Mouse (Mus musculus) olfactory bulb, adult 2 months (tissue): Measurements from ENCODE around the gene Rabgap1l. TPM values are rescaled to one million over a fixed set of nuclear protein-coding genes. Genes with fewer than 3 reads are reported as not detected.

Experiments used
- H3K27ac ChIP-seq: fragments of 200-500 bp; 2 replicates; pipeline ENCODE4 v1.5.1; 2012; ENCODE audit warnings: low read depth, low read length; ENCODE audit not compliant: insufficient read depth
- H3K4me1 ChIP-seq: fragments of 200-500 bp; 2 replicates; pipeline ENCODE4 v1.6.1; 2012; ENCODE audit warnings: low read length; ENCODE audit not compliant: control insufficient read depth, insufficient read depth
- H3K4me3 ChIP-seq: fragments of 200-500 bp; 2 replicates; pipeline ENCODE4 v1.5.1; 2012; ENCODE audit warnings: mild to moderate bottlenecking, low read depth, low read length, moderate library complexity; ENCODE audit not compliant: insufficient read depth
- CTCF ChIP-seq: fragments of 200-500 bp; IDR thresholded peaks from 2 replicates; pipeline ENCODE4 v1.5.1; 2012; ENCODE audit warnings: low read depth, mild to moderate bottlenecking, low read length, moderate library complexity; ENCODE audit not compliant: insufficient read depth
- POLR2A ChIP-seq: fragments of 200-500 bp; IDR thresholded peaks from 2 replicates; pipeline ENCODE4 v1.6.1; 2012; ENCODE audit warnings: mild to moderate bottlenecking, low read depth, low read length, moderate library complexity; ENCODE audit not compliant: insufficient read depth
- WGBS: fragments of 180-500 bp; shearing (Covaris S2); methylation state at CpG from one replicate; pipeline ENCODE4 v1.1.7; 2018; 5-methylcytosine and 5-hydroxymethylcytosine counted together
- polyA plus RNA-seq: library from polyadenylated mRNA; stranded (reverse); fragments of >200 nt; gene quantifications from 2 replicates; pipeline ENCODE4 v1.2.4, GENCODE M21; 2012; ENCODE audit warnings: low replicate concordance; ENCODE audit not compliant: missing spikeins, insufficient read depth, insufficient read length

Gene Rabgap1l
- polyA plus RNA-seq, 1 experiment = 89.2 TPM

GRCm38 (mm10) chr1:160275248-160275647 lies 517.8 kb downstream of the Rabgap1l start:
- WGBS = 82% methylated on average over 2 of the region's 2 CpGs
- peaks cover 3% of the 10 kb centered on the region; the same call in 1 of the 2 replicates for H3K4me1 ChIP-seq
- H3K4me3 ChIP-seq = no peak overlapping the region
- H3K27ac ChIP-seq = no peak overlapping the region
- TF ChIP-seq CTCF = no peak
- TF ChIP-seq POLR2A = no peak

GRCm38 (mm10) chr1:160273133-160273743 lies 519.8 kb downstream of the Rabgap1l start:
- Histone ChIP-seq H3K4me1 (no peaks in the 10 kb centered on the region), H3K4me3 (no peak overlapping the region), H3K27ac (no peak overlapping the region)
- TF ChIP-seq POLR2A = no peak
- WGBS = 88% methylated on average over 7 of the region's 7 CpGs

- no peak for TF ChIP-seq POLR2A
- TF ChIP-seq CTCF = no peak
- 39% methylated on average over 1 of the region's 1 CpGs for WGBS
Observed at GRCm38 (mm10) chr1:160271282-160271967, 521.6 kb downstream of the Rabgap1l start.

GRCm38 (mm10) chr1:160268322-160268721 lies 524.7 kb downstream of the Rabgap1l start:
- H3K4me3 ChIP-seq = no peak overlapping the region
- no peak for TF ChIP-seq CTCF
- TF ChIP-seq POLR2A = no peak
- H3K27ac ChIP-seq = no peak overlapping the region
- WGBS = 91% methylated on average over 3 of the region's 3 CpGs
- H3K4me1 ChIP-seq = peaks cover 7% of the 10 kb centered on the region

More at GRCm38 (mm10) chr1:160271282-160271967, 521.6 kb downstream of the Rabgap1l start:
- H3K4me3 ChIP-seq = no peak overlapping the region
- no peak overlapping the region for H3K27ac ChIP-seq
- H3K4me1 ChIP-seq = no peaks in the 10 kb centered on the region

- no peak overlapping the region for H3K4me3 ChIP-seq
- no peak for TF ChIP-seq CTCF
- TF ChIP-seq POLR2A = no peak
- 0 out of 2 replicates have a peak overlapping the region, but pooled peaks have one; percentile 10 for H3K27ac ChIP-seq
- WGBS = 85% methylated on average over 16 of the region's 16 CpGs
- H3K4me1 ChIP-seq = peaks cover 11% of the 10 kb centered on the region
Observed at GRCm38 (mm10) chr1:160263630-160264346, 529.2 kb downstream of the Rabgap1l start.

GRCm38 (mm10) chr1:160263053-160263452 lies 530.0 kb downstream of the Rabgap1l start:
- Histone ChIP-seq H3K4me3 (no peak overlapping the region), H3K27ac (no peak overlapping the region), H3K4me1 (peaks cover 11% of the 10 kb centered on the region)
- WGBS = 68% methylated on average over 5 of the region's 5 CpGs
- no peak for TF ChIP-seq CTCF
- no peak for TF ChIP-seq POLR2A

- Histone ChIP-seq H3K4me1 (peaks cover 11% of the 10 kb centered on the region), H3K27ac (peak overlapping the region; percentile 56; the same call in 1 of the 2 replicates), H3K4me3 (no peak overlapping the region)
- no peak for TF ChIP-seq CTCF
- TF ChIP-seq POLR2A = no peak
- WGBS = 75% methylated on average over 4 of the region's 4 CpGs
Observed at GRCm38 (mm10) chr1:160262415-160262814, 530.6 kb downstream of the Rabgap1l start.

- no peak overlapping the region for H3K4me3 ChIP-seq
- TF ChIP-seq CTCF (no peak), POLR2A (no peak)
- WGBS = 25% methylated on average over 2 of the region's 2 CpGs
- H3K4me1 ChIP-seq = peaks cover 11% of the 10 kb centered on the region
- no peak overlapping the region; the same call in 1 of the 2 replicates for H3K27ac ChIP-seq
Observed at GRCm38 (mm10) chr1:160261849-160262248, 531.2 kb downstream of the Rabgap1l start.

GRCm38 (mm10) chr1:160260605-160261004 lies 532.4 kb downstream of the Rabgap1l start:
- no peak for TF ChIP-seq CTCF
- 73% methylated on average over 4 of the region's 4 CpGs for WGBS
- Histone ChIP-seq H3K4me1 (peaks cover 11% of the 10 kb centered on the region), H3K4me3 (no peak overlapping the region), H3K27ac (no peak overlapping the region)
